Mouse (Mus musculus): ENCODE measurements at regions not wholly inside any gene's neighbourhood (a gene's known extent, or its start where the extent isn't known, plus 50 kb on each side); places are given as distances from the start of the nearest gene placed in this dataset.

DNA sequence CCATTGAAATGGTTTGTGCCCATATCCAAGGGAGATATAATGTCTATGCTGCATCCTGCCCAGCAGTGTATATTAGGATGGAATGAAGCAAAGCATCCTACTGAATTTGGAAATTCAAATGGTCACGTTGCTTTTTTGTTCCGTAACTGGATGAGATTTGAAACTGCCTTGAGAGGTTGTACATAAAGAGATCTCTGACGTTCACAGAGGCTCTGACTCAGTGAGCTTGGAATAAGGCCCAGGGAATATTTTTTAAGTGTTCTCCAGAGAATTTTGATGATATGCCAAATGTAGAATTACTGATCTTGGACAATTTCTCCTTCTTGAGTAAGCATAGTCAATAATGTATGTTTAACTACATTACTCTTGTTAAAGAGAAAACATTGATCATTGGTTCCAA is 104.2 kb downstream of the Aldh8a1 start:
- no peak for DNase-seq (ENCODE audit: extremely low spot score in 1 of 2, low spot score in 1 of 2)

DNA sequence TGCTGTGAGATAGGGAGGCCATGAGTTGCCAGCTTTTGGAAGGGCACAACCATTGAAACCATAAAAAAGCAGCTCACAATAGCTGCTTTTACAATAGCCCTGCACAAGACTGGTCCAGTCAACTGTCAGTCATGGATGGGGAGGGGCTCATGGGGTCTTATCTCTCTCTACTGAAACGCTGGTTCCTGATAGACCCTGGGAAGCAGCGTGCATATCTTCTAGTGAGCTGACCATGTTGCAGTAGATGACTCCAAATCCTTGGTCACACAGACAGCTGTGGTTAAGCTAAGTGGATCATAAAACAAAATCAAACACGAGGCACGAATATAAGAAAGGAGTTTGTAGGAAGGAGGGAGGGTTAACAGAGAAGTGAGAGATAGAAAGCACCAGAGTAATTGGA is 105.0 kb downstream of the Aldh8a1 start:
- DNase-seq (ENCODE audit: extremely low spot score in 1 of 2, low spot score in 1 of 2) = no peak

DNA sequence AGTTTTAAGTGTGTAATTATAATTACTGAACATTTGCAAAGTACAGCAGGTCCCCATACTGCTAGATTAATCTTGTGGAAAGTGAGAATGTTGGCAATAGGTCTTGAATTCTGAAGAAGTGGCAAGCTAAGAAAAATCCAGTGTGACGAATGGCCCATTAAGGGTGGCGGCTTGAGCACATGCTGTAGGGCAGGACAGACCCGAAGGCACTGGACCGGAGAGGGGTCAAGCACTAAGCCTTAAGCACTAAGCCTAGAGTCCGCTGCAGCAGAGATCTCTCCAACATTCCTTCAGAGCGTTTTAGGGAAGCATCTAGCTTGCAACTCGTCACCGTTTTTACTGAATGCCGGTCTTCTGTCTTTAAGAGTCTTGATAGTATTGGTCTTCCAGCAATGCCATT is 105.6 kb downstream of the Aldh8a1 start:
- DNase-seq (ENCODE audit: extremely low spot score in 1 of 2, low spot score in 1 of 2) = no peak

DNA sequence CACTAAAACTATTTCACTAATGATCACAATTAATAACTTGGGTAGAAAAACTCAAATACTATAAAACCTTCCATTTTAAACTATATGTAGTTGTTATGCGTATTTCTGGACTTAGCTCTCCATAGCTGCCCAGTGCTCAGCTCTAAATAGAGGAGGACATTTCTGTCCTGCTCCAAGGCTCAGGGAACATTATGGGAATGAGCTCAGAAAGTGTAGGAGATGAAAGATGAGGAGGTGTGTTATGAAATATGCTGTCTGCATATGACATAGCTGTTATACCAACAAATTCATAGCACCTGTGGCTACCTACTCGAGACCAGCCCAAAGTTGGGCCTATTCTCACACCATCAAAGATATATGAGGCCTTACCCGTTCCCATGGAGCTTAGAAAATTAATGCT is 106.3 kb downstream of the Aldh8a1 start:
- no peak for DNase-seq (ENCODE audit: extremely low spot score in 1 of 2, low spot score in 1 of 2)

DNA sequence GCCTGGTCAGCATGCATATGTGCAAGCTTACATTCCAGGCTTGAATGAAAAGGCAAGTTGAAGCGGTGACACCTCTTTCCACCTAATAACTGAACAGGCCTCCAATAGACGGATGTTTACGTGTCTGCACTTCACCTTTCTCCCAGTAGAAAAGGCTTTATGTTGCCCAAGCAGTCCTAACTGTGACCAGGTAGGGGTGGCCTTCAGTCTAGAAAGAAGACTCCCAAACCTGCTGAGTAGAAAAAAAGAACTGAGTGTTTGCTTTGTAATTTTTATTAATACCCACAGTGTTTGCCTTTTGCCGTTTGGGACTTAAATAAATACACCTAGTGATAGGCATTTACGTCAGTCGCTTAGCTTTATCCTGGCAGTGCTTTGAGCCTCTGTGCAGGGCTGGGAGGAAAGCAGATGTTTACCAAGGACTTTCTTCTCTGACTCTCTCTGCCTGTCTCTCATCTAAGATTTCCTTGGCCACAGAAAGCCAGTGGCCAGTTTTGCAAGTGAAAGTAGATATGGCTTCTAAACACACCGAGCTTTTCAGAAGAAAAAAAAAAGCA is 104.5 kb upstream of the 1700020N01Rik start:
- DNase-seq (ENCODE audit: extremely low spot score in 1 of 2, low spot score in 1 of 2) = no peak

DNA sequence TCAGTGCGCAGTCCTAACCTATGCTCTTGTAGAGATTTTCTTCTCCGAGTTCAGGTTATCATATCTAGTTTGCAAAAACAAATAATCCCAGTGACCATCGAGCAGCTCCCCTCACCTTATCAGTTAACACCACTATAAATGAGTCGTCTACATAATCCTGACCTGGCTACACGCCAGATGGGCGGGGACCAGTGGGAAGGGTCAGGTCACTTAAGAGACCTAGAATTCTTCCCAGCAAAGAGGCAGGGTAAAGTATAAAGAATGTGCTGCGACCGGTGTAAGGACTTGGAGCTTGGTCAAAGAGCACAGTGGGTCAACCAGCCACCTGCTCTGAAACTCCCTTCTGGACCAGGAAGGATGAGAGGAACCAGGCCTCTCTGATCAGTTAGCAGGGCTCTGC is 102.0 kb upstream of the 1700020N01Rik start:
- DNase-seq (ENCODE audit: extremely low spot score in 1 of 2, low spot score in 1 of 2) = no peak

DNA sequence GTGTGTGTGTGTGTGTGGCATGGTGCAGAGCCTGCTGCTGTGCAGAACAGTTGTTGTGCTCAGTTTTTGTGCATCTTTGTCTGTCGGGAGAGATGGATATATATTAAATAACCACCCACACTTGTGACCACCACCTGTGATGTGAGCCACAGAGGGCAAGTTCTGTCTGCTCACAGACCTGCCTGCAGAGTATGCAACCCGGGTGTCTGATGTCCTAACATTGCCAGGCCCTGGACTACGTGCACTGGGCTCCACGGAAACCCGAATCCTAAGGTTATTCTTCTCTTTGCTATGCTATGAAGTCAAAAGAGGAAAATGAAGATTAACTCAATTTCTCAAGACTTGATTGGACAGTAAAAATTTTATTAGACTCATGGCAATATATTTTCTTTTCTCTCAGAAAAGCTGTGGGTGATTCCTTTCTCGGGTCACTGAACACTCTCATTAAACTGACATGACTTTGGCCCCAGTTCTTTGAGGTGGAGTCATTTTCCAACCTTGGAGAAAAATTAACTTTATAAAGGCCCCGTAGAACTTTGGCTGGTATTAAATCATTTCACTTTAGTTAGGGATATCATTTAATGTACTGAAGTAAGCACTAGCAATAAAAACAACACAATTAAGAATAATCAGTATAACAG is 100.6 kb upstream of the 1700020N01Rik start:
- DNase-seq (ENCODE audit: extremely low spot score in 1 of 2, low spot score in 1 of 2) = no peak

DNA sequence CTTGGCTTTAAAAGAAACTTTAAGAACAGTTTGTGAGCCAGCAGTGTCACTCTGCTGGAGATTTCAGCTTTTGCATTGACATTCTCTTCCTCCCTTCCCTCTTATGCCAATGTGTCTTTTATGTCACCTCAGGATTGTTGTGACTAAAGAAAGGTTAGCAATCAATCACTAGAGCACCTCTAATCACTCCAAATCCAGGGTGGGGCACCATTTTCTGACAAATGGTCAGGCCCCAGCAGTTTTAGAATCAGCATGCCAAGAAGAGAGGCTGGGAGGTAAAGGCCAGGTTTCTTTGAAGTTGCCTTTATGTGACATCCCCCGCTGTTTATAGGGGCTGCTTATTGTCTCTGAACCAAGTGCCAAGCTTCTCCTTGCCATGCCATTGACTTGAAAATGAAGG is 98.4 kb upstream of the 1700020N01Rik start:
- no peak for DNase-seq (ENCODE audit: extremely low spot score in 1 of 2, low spot score in 1 of 2)

DNA sequence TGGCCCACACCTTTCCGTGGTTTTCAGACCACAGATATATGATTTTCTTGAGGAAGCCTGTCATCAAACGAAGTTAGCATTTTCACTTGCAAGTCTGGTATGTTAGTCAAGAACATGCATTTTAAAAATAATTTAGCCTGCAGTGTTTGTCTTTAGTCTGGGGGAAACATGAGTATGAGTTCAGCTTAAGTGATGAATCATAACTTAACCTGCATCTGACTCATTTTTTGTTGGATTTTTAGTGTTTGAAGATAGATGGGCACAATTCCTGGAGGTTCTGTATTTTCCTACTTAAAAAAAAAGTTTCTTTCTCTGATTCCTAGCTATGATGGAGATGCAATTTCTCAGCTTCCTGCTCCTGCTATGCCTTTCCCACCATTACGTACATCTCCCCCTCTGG is 95.8 kb upstream of the 1700020N01Rik start:
- DNase-seq (ENCODE audit: extremely low spot score in 1 of 2, low spot score in 1 of 2) = no peak

DNA sequence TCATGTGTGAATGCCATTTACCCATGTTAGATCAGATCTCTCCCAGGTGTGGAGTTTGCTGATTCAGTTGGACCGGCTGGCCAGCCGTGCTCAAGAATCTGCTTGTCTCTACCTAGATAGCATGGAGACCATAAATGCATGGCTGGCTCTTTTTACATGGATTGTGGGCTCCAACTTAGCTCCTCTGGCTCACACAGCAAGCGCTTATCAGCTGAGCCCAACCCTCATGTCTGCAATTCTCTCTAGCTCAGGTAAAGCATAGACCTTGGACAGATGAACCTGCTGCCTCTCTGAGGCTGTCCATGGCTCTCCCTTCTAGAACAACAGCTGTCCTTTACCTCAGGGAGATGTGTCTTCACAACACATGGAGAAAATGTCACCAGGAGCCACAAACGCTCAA is 94.8 kb upstream of the 1700020N01Rik start:
- no peak for DNase-seq (ENCODE audit: extremely low spot score in 1 of 2, low spot score in 1 of 2)

DNA sequence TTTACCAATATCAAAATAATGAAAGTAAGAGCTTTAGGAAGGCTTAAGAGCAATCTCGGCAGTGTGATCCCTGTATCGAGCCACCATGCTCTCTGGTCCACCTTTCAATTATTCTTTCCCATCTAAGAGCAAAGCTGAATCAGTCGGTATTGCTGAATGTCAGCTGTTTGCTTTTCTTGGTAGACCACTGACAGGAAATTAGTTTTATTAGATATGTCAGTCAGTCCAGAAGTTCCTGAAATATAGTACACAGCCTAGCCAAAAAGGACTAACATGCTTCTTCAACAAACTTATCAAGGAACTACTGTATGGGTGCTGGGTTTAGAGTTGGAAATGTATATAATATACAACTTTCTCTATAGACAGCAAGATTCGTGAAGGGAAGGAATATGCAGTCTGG is 91.3 kb upstream of the 1700020N01Rik start:
- DNase-seq (ENCODE audit: extremely low spot score in 1 of 2, low spot score in 1 of 2) = no peak

DNA sequence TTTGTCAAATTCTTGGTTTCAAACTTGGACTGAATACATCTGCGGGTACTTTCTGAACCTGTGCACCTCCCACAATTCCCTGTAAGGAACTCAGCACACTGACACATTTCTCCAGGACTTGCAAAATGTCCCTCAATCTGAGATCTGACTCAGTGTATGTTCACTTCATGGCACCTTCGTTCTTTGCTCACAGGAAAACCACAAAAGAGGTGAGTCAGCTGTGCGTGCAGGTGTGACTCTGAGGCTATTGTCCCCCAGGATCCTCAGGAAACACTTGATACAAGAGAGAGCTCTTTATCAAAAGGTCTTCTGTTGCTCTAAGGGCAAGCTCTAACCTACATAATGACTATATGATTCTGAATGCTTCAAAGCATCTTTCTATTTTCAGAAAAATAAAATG is 88.5 kb upstream of the 1700020N01Rik start:
- no peak for DNase-seq (ENCODE audit: extremely low spot score in 1 of 2, low spot score in 1 of 2)

DNA sequence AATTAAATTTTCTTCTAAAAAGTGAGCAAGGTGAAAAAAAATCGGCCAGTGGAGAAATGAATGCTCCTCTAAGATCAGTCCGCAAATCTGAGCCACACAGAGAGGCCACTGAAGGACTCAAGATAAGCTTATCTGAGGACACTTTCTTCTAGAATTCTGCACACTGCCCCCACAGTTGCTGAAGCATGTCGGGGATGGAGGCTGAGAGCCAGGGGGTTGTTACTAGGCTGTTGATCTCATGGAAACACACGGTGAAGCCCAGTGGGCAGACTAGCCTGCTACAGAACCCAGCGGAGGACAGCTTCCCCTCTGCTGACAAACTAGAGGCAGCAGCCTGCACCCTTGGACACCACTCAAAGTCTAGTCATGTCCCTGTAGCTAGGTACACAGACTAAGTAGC is 81.6 kb upstream of the 1700020N01Rik start:
- DNase-seq (ENCODE audit: extremely low spot score in 1 of 2, low spot score in 1 of 2) = no peak

DNA sequence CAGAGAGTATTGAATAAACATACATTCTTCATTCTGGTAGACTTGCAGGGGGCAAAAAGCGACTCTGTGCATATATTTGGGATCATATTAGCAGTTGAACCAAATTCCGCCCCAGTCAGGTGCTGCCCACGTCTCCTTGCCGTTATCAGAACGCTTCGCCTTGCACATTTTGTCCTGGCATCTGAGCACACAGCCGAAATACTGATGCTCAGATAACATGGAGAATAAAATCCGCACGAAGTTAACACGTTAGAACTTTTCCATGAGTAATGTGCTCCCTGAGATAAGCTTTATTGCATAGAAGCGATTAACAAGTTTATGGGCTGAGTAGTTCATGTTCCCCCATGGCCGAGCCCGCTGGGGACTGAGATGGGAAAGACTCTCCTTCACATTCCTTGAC is 80.5 kb upstream of the 1700020N01Rik start:
- no peak for DNase-seq (ENCODE audit: extremely low spot score in 1 of 2, low spot score in 1 of 2)

DNA sequence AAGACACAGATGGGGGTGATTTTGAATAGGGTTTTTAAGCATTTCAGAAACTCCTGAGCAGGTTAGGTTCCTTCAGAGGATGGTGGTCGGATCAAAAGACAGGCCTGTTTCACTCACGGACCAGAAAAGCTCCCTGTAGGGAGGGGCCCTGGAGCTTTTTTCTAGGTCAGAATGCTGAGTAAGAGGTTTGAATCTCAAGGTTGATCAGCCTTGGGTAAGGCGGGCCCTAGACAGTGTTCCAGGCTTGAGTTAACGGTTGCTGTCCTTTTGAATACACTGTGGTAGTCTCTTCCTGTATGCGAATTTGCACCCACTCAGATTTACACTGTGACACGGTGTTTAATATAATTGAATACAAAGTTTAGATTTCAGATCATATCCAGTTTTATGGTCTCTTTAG is 75.2 kb upstream of the 1700020N01Rik start:
- no peak for DNase-seq (ENCODE audit: extremely low spot score in 1 of 2, low spot score in 1 of 2)

DNA sequence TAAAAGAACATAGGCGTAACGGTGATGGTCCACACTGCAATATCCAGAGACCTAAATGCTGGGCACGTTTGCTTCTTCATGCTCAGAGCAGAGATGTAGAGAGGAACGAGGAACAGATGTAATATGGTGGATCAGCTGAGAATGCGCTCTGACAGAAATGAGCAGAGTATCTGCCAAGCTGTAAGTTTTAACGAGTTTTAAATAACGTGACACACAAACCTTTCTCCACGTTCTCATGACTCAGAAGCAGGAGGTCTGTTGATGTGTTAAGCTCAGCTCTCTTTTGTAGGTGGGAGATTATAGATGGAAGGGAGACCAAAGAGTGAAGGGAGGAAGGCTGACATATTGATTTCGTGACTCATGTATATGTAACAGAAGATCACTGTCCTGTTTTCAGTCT is 72.1 kb upstream of the 1700020N01Rik start:
- no peak for DNase-seq (ENCODE audit: extremely low spot score in 1 of 2, low spot score in 1 of 2)

DNA sequence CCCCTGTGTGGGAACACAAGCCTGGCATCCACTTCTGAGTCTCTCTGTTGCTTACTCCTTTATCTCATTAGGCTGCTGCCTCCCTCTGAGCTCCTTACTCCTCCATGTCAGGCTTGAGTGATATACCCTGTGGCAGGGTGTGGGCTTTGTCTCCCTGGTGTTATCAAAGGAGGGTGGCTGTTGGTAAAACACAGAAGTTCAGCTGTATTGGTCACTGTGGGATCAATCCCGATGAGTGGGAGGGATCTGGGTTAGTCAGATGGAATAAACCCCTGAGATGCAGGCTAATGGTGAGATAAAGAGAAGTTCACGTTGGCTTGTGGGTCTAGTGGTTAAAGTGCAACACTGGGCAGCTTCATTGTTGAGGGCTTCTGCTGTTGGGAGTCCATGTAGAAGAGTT is 67.4 kb upstream of the 1700020N01Rik start:
- DNase-seq (ENCODE audit: extremely low spot score in 1 of 2, low spot score in 1 of 2) = no peak

DNA sequence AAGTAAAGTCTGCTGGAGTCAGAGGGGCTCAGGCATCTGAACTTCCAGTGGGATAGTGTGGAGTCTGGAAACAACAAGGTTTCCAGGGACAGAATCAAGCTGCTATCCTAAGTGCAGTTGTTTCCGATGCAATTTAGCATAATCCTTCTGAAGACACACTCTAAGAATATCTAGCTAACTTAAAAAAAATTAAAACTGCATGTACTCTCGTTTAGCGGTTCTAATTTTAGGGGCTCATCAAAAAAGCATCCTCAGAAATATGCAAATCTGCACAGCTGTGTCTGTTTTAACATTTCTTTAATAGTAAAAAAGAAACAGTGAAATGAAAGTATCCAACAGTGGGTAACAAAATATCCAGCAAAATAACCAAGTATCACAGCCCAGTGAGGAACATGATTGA is 64.5 kb upstream of the 1700020N01Rik start:
- DNase-seq (ENCODE audit: extremely low spot score in 1 of 2, low spot score in 1 of 2) = no peak

DNA sequence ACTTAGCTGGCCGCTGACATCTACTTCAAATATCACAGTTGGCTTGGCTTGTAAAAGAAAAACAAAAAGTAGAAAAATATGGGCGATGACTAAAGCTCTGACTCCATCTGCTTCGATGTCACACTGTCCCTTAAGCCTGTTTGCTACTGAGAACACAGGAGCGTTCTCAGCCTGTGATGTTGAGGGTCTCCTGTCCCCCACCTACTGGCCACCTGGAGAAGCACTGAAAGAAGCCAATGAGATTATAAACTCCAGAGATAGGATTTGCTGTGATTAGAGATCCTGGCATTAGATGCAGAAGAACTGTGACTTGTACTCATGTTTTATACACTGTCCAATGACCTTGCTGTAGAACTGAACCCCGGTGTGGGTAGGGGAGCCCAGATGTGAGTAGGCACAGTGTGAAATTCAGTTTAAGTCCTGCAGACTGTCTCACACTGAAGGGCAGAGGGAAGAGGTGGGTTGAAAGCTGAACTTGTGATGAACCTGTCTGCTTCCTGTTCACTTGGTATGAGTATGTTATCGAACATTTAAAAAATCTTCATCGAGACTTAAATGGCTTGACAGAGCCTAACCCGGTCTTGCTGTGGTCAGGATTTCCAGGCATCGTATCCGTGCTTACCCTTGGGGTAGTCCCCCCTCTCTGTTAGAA is 63.7 kb upstream of the 1700020N01Rik start:
- DNase-seq (ENCODE audit: extremely low spot score in 1 of 2, low spot score in 1 of 2) = no peak

DNA sequence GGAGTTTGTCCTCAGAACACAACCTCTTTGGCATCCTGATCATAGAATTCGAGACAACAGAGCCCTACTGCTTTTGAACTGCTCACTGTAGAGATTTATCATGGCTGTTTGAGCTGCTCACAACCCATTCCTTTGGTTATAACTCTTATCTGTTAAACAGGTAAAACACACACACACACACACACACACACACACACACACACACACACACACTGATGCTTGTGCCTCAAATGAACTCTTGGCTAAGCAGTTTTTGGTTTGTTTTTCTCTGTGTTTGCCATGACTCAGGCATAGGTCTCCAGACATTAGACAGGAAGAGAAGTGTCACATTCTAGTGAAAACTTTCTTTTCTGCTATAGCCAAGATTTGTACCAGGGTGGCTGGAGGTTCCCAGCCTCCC is 60.8 kb upstream of the 1700020N01Rik start:
- no peak for DNase-seq (ENCODE audit: extremely low spot score in 1 of 2, low spot score in 1 of 2)

DNA sequence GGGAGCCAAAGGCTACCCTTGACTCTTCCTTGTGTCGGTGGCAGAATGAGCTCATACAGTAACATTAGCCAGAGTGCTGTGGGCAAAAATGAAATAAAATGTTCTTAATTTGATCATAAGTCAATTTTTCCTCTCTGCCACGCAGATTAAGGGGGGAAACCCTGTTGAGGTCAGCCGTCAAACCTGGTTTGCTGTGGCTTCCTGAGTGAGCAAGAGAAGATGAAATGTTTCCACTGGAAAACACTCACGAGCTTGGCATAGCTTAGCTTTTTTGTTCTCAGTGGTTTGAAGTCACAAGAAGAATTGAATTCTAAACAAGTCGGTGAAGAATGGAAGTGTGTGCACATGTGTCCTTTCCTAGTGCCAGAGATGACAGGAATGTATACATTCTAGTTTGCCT is 57.3 kb upstream of the 1700020N01Rik start:
- no peak for DNase-seq (ENCODE audit: extremely low spot score in 1 of 2, low spot score in 1 of 2)

DNA sequence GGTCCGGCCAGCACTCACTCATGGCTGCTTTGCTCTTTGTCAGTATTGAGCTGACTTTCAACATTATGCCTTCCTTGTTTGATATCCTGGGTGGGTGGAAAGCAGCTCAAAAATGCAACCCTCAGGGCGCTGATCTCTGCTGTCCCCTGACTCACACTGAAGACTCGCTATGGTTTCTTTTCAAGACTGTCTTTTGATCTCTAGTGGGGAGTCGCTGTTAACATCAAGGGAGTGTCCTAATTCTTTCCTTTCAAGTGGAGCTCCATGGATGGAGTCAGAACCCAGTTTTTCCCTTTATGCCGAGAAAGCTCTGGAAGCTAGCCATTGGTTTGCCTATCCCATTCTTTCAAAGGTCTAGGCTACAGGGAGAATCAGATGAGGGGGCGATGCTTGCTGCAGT is 54.5 kb upstream of the 1700020N01Rik start:
- no peak for DNase-seq (ENCODE audit: extremely low spot score in 1 of 2, low spot score in 1 of 2)

Measured in layer of hippocampus, postnatal 25 days (tissue).